Mouse (Mus musculus): ENCODE measurements at regions not wholly inside any gene's neighbourhood (a gene's known extent, or its start where the extent isn't known, plus 50 kb on each side); places are given as distances from the start of the nearest gene placed in this dataset.

DNA sequence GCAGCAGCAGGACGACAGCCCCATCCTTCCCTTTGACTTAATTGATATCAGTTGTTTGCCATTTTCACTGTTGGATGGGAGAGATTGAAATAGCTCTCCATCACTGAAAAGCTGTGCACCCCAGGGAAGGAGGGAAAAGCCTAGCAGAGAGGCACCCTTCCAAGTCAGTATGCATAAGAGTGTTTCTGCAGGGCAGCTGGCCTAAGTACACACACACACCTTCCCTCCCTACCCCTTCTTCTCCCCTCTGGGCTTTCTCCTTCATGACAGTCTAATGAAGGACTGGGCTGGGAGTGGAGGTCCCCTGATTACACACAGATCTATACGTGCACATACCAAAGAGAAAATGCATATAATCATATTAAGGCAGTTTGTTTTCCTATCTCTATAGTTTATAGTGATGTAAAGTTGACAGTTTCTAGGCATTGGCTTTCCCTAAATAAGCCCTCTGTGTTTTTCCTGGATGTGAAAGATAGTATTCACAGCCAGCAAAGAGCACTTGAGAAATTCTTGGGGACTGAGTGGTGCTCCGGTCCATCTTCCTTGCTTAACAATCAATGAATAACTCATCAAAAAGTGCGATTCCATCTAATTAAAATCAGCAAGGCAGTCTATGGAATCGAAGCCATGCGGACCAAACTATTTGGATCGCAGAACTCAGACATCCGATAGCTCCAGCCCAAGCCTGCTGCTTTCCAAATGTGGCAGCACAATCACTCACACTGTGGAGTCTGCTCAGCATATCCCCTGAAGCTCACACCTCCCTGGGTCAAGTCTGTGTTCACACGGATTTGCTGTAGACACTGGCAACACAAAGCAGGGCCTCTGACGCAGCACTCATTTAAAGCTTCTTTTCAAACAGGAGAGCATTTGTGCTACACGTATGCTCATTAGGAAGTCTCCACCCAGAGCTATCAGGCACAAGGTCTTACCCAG lies 224.9 kb upstream of the Sfrp2 start:
- no peak overlapping the region for H3K27ac ChIP-seq (ENCODE audit: insufficient read depth, low read length)
- no peaks in the 10 kb centered on the region for H3K4me1 ChIP-seq (ENCODE audit: control insufficient read depth, insufficient read depth, low read length)
- TF ChIP-seq POLR2A (IDR thresholded peaks at IDR 0.05; ENCODE audit: extremely low read depth, insufficient read depth, low read length) = no peak
- TF ChIP-seq CTCF (IDR thresholded peaks at IDR 0.05; ENCODE audit: extremely low read depth, insufficient read depth, low read length) = no peak
- H3K4me3 ChIP-seq (ENCODE audit: insufficient read depth, low read length) = no peak overlapping the region

DNA sequence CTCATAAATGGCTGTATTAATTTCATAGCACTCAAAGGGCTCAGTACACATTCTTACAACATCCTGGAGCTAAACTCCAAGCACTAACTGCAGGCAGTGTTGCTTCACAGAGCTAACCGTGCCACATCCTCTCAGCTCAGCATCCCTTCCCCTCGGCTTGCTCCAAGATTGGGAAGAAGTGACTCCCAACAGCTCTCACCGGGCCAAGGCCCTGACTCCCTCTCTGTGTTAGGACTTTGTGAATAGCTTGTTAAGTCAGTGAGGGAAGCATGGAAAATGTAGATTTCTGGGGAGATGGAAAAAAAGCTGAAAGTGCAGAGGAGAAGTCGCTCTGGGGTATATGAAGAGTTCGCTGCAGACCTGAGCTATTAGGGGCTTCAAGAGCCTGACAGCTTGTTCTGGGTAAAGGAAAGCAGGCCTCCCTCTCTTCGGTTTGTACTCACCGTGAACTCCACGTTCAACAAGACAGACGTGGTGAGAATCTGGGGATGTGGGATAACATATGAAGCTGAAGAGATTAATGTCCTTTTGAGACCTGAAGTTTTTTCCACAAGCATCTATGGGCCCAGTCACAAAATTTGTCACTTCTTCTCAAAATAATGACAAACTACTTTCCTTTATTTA lies 213.5 kb upstream of the Sfrp2 start:
- Histone ChIP-seq H3K27ac (ENCODE audit: insufficient read depth, low read length) (no peak overlapping the region), H3K4me3 (ENCODE audit: insufficient read depth, low read length) (no peak overlapping the region), H3K4me1 (ENCODE audit: control insufficient read depth, insufficient read depth, low read length) (no peaks in the 10 kb centered on the region)
- TF ChIP-seq CTCF (IDR thresholded peaks at IDR 0.05; ENCODE audit: extremely low read depth, insufficient read depth, low read length) (no peak), POLR2A (IDR thresholded peaks at IDR 0.05; ENCODE audit: extremely low read depth, insufficient read depth, low read length) (no peak)

DNA sequence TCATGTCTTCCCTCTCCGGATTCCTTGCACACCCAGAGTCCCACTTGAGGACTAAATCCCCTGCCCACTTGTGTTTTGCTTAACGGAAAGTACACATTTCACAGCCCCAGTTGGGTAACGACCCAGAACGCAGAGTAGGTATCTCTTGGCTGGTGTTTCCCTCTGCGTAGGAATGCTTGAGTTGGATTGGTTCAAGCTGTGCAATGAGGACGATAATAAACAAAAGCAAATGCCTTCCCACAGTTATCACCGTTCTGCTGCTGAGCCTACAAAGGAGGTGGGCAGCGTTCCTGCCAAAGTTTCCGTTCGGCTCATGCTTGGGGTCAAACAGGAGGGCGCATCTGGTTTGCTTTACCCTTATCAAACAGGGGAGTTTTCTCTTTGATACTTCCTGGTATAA lies 212.3 kb upstream of the Sfrp2 start:
- no peak for TF ChIP-seq POLR2A (IDR thresholded peaks at IDR 0.05; ENCODE audit: extremely low read depth, insufficient read depth, low read length)
- no peak for TF ChIP-seq CTCF (IDR thresholded peaks at IDR 0.05; ENCODE audit: extremely low read depth, insufficient read depth, low read length)
- no peak overlapping the region for H3K27ac ChIP-seq (ENCODE audit: insufficient read depth, low read length)
- H3K4me1 ChIP-seq (ENCODE audit: control insufficient read depth, insufficient read depth, low read length) = no peaks in the 10 kb centered on the region
- H3K4me3 ChIP-seq (ENCODE audit: insufficient read depth, low read length) = no peak overlapping the region

GRCm38 (mm10) chr3:83556788-83557515 lies 209.2 kb upstream of the Sfrp2 start:
- H3K27ac ChIP-seq (ENCODE audit: insufficient read depth, low read length) = no peak overlapping the region
- H3K4me3 ChIP-seq (ENCODE audit: insufficient read depth, low read length) = no peak overlapping the region
- TF ChIP-seq POLR2A (IDR thresholded peaks at IDR 0.05; ENCODE audit: extremely low read depth, insufficient read depth, low read length) (no peak), CTCF (IDR thresholded peaks at IDR 0.05; ENCODE audit: extremely low read depth, insufficient read depth, low read length) (no peak)
- H3K4me1 ChIP-seq (ENCODE audit: control insufficient read depth, insufficient read depth, low read length) = no peaks in the 10 kb centered on the region

GRCm38 (mm10) chr3:83562026-83562425 lies 204.1 kb upstream of the Sfrp2 start:
- Histone ChIP-seq H3K27ac (ENCODE audit: insufficient read depth, low read length) (no peak overlapping the region), H3K4me3 (ENCODE audit: insufficient read depth, low read length) (no peak overlapping the region), H3K4me1 (ENCODE audit: control insufficient read depth, insufficient read depth, low read length) (no peaks in the 10 kb centered on the region)
- TF ChIP-seq POLR2A (IDR thresholded peaks at IDR 0.05; ENCODE audit: extremely low read depth, insufficient read depth, low read length) = no peak
- no peak for TF ChIP-seq CTCF (IDR thresholded peaks at IDR 0.05; ENCODE audit: extremely low read depth, insufficient read depth, low read length)

DNA sequence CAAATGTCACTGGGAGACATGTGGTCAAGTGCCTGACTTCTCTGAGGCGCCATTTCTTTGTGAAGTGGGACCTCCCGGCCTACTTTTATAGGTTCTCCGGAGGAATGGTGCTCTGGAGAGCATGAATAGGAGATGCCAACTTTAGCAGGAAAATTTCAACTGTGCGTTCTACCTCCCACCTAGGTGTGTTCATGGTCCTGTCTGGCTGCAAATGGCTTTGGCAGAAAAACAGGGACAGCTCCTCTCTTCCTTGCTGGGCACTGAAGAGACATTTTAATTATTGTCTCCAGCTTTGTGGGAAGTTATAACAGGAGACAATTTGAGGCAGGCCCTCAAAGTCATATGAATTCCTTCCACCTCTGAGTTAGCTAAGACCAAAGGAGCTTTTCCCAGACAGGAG lies 190.6 kb upstream of the Sfrp2 start:
- Histone ChIP-seq H3K4me1 (ENCODE audit: control insufficient read depth, insufficient read depth, low read length) (no peaks in the 10 kb centered on the region), H3K27ac (ENCODE audit: insufficient read depth, low read length) (no peak overlapping the region), H3K4me3 (ENCODE audit: insufficient read depth, low read length) (no peak overlapping the region)
- TF ChIP-seq POLR2A (IDR thresholded peaks at IDR 0.05; ENCODE audit: extremely low read depth, insufficient read depth, low read length) (no peak), CTCF (IDR thresholded peaks at IDR 0.05; ENCODE audit: extremely low read depth, insufficient read depth, low read length) (no peak)

GRCm38 (mm10) chr3:83576155-83576554 lies 190.0 kb upstream of the Sfrp2 start:
- Histone ChIP-seq H3K4me1 (ENCODE audit: control insufficient read depth, insufficient read depth, low read length) (no peaks in the 10 kb centered on the region), H3K4me3 (ENCODE audit: insufficient read depth, low read length) (no peak overlapping the region), H3K27ac (ENCODE audit: insufficient read depth, low read length) (no peak overlapping the region)
- TF ChIP-seq CTCF (IDR thresholded peaks at IDR 0.05; ENCODE audit: extremely low read depth, insufficient read depth, low read length) = no peak
- TF ChIP-seq POLR2A (IDR thresholded peaks at IDR 0.05; ENCODE audit: extremely low read depth, insufficient read depth, low read length) = no peak

- Histone ChIP-seq H3K27ac (ENCODE audit: insufficient read depth, low read length) (no peak overlapping the region), H3K4me1 (ENCODE audit: control insufficient read depth, insufficient read depth, low read length) (no peaks in the 10 kb centered on the region), H3K4me3 (ENCODE audit: insufficient read depth, low read length) (no peak overlapping the region)
- TF ChIP-seq POLR2A (IDR thresholded peaks at IDR 0.05; ENCODE audit: extremely low read depth, insufficient read depth, low read length) = no peak
- TF ChIP-seq CTCF (IDR thresholded peaks at IDR 0.05; ENCODE audit: extremely low read depth, insufficient read depth, low read length) = no peak
Measured at GRCm38 (mm10) chr3:83580766-83581165, 185.4 kb upstream of the Sfrp2 start.

- Histone ChIP-seq H3K4me3 (ENCODE audit: insufficient read depth, low read length) (no peak overlapping the region), H3K4me1 (ENCODE audit: control insufficient read depth, insufficient read depth, low read length) (no peaks in the 10 kb centered on the region), H3K27ac (ENCODE audit: insufficient read depth, low read length) (no peak overlapping the region)
- TF ChIP-seq CTCF (IDR thresholded peaks at IDR 0.05; ENCODE audit: extremely low read depth, insufficient read depth, low read length) = no peak
- TF ChIP-seq POLR2A (IDR thresholded peaks at IDR 0.05; ENCODE audit: extremely low read depth, insufficient read depth, low read length) = no peak
Measured at GRCm38 (mm10) chr3:83582256-83582655, 183.9 kb upstream of the Sfrp2 start.
